Mouse (Mus musculus): Measurements from ENCODE around the gene Fam102b. TPM values are rescaled to one million over a fixed set of nuclear protein-coding genes. Genes with fewer than 3 reads are reported as not detected.

Fam102b gene
- polyA plus RNA-seq (2017; shearing (Covaris generic)) = 1.1 TPM

DNA sequence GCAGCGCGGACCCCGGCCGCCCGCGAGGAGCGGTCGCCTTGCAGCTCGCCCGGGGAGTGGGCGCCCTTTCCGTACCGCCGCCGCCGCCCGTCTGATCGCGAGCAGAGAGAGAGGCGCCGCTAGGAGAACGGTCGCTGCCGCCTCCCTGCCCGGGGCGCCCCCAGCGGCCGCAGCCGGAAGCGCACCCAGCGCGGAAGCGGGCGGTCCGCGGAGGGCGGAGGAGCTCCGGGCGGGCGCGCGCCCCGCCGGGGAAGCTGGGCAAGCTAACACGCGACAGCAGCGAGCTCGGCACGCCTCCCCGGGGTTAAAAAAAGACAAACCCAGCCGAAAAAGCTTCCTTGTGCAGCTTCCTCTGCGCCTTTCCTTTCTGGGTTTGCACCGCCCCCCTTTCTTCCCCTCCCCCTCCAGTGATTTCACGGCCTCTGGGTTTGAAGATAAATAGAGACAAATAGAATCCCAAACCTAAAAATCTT is at the start of gene Fam102b:
Gene Fam102b, minus strand, starts transcription at position 93 of the 473 bp plus-strand sequence.

DNA sequence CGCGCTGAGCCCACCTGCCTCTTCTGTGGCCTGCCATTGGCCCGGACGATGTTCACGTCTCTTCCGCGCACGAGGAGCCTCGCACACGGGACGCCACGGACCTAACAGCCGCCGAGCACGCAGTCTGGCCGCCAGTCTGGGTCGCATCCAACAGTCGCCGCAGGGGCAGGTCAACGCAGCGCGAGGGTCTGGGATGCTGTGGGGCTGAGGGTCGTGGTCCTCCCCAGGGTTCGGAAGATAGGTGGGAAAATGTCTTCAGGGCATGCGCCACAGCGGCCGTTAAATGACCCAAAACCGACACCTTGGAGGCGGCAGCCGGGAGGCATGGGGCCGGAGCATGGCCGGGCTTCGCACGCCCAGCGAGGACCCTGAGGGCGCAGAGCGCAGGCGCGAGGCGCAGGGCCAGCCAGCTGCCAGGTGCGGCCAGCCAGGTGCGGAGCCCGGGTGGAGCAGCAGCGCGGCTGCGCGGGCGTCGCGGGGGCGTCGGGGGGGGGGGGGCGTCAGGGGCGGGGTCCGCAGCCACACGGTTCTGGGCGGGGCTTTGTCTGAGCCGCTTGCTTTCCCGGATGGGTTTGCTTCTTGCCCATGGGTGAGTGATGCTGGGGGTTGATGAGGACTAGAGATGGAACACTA is 87.3 kb downstream of the Fam102b start, which contains the start of gene Gm9857:
Gene Gm9857, minus strand, starts transcription at position 445 of the 633 bp plus-strand sequence.

GRCm38 (mm10) chr3:108939573-108939972 is 87.8 kb downstream of the Fam102b start, which contains the start of gene Henmt1:
Gene Henmt1 (plus strand): TSS chr3:108939873.

Other genes starting within 250 kb of the Fam102b start
- 68.8 TPM for gene Stxbp3, start 187.1 kb downstream of the Fam102b start, polyA plus RNA-seq (2017; shearing (Covaris generic))
- gene Fndc7, start 137.6 kb downstream of the Fam102b start, polyA plus RNA-seq (2017; shearing (Covaris generic)) = 0.33 TPM
- gene Prpf38b, start 115.9 kb downstream of the Fam102b start, polyA plus RNA-seq (2017; shearing (Covaris generic)) = 76.4 TPM
- 0.15 TPM for gene Henmt1, start 87.7 kb downstream of the Fam102b start, polyA plus RNA-seq (2017; shearing (Covaris generic))
- not detected for gene Gm9857, start 87.2 kb downstream of the Fam102b start, polyA plus RNA-seq (2017; shearing (Covaris generic))
- not detected for gene Slc25a54, start 52.9 kb upstream of the Fam102b start, polyA plus RNA-seq (2017; shearing (Covaris generic))
- gene Slc25a24, start 95.5 kb upstream of the Fam102b start, polyA plus RNA-seq (2017; shearing (Covaris generic)) = 23.0 TPM

All from activated CD4-positive, CD25-positive, alpha-beta regulatory T cell, adult 9 weeks (primary cell).